In genomic region chr11:114205192-114205591, GRCm38 (mm10) we compare ENCODE assay signal across 10 mouse cellular contexts.
DNase-seq lines count a peak whose midpoint lies in the region; ATAC-seq and TF ChIP-seq lines count a peak whose summit lies in the region.
"Had no signal": no experiment of that assay in that cellular context is flagged by ENCODE, and none has a peak within 500 bp of the region (broad histone marks: within the 10 kb centered on the region; RNA-seq: fewer than 3 reads in every experiment).

No protein-coding gene starts in this region.

- WGBS in cerebellum, adult 2 months = 50% methylated on average over 2 of the region's 2 CpGs
- 42% methylated on average over 2 of the region's 2 CpGs for WGBS in neural tube, embryonic 11.5 days

- no peaks in the 10 kb centered on the region for H3K4me1 ChIP-seq in cerebellum, adult 2 months (ENCODE audit: control insufficient read depth, insufficient read depth, low read length)
- no peaks in the 10 kb centered on the region for H3K4me1 ChIP-seq in neural tube, embryonic 11.5 days (ENCODE audit: control insufficient read depth, insufficient read depth, low read length)
- H3K4me1 ChIP-seq: embryonic facial prominence, embryonic 12.5 days; liver, embryonic 13.5 days had no signal

- intact Hi-C loops in heart, postnatal 25 days (cut with DNase I) = loop anchor here (10.0 kb wide), 1 partner anchor 430 kb away; no protein-coding TSS in a partner anchor

- H3K27me3 ChIP-seq in cerebellum, adult 2 months (ENCODE audit: control insufficient read depth, insufficient read depth, low read length) = no peaks in the 10 kb centered on the region; the same call in 1 of the 2 replicates
- no peaks in the 10 kb centered on the region for H3K27me3 ChIP-seq in neural tube, embryonic 11.5 days (ENCODE audit: control insufficient read depth, insufficient read depth, low read length)
- H3K27me3 ChIP-seq: embryonic facial prominence, embryonic 12.5 days; liver, embryonic 13.5 days had no signal

- no peak for ATAC-seq in neural tube, embryonic 11.5 days (ENCODE audit: insufficient read depth, low FRiP score, low TSS enrichment)
- ATAC-seq in activated CD4-positive, CD25-positive, alpha-beta regulatory T cell, adult 4 months = no peak

- no peak overlapping the region for H3K4me3 ChIP-seq in cerebellum, adult 2 months (replicated peaks; ENCODE audit: insufficient read depth, low read depth, low read length)
- H3K4me3 ChIP-seq in neural tube, embryonic 11.5 days (ENCODE audit: low read depth, low read length) = no peak overlapping the region
- H3K4me3 ChIP-seq: embryonic facial prominence, embryonic 12.5 days; liver, embryonic 13.5 days had no signal

- TF ChIP-seq POLR2A in cerebellum, adult 2 months (IDR thresholded peaks at IDR 0.05; ENCODE audit: borderline replicate concordance, insufficient read depth, low read length) = no peak

- no peak overlapping the region for H3K4me2 ChIP-seq in neural tube, embryonic 11.5 days (ENCODE audit: low read depth)
- H3K4me2 ChIP-seq: embryonic facial prominence, embryonic 12.5 days; liver, embryonic 13.5 days had no signal

- H3K36me3 ChIP-seq in neural tube, embryonic 11.5 days (ENCODE audit: control insufficient read depth, insufficient read depth, low read length) = no peaks in the 10 kb centered on the region
- H3K36me3 ChIP-seq: embryonic facial prominence, embryonic 12.5 days; liver, embryonic 13.5 days had no signal

- H3K9me3 ChIP-seq in neural tube, embryonic 11.5 days (ENCODE audit: control insufficient read depth, low read length) = no peaks in the 10 kb centered on the region
- H3K9me3 ChIP-seq: embryonic facial prominence, embryonic 12.5 days; liver, embryonic 13.5 days had no signal

- DNase-seq in heart, adult 18-20 months = peak; percentile 36 to 68
- DNase-seq in heart, postnatal 25 days (ENCODE audit: low spot score) = no peak
- peak; percentile 50 to 54 for DNase-seq in right cerebral cortex, adult 2 months (ENCODE audit: low spot score in 2 of 2)
- DNase-seq in right cerebral cortex, postnatal 25 days = no peak
- peak; percentile 44 to 57 for DNase-seq in cerebellum, adult 2 months
- DNase-seq in induced T-regulatory cell, adult 2 months (ENCODE audit: low read depth) = peak; percentile 76
- peak; percentile 64 for DNase-seq in neural tube, embryonic 11.5 days (ENCODE audit: low spot score)
- DNase-seq: liver, embryonic 13.5 days had no signal

- TF ChIP-seq CTCF in cerebellum, adult 2 months (IDR thresholded peaks at IDR 0.05; ENCODE audit: borderline replicate concordance, insufficient read depth, low read depth, low read length) = peak; percentile 66

- no peak overlapping the region for H3K27ac ChIP-seq in cerebellum, adult 2 months (ENCODE audit: insufficient read depth, low read length)
- H3K27ac ChIP-seq in neural tube, embryonic 11.5 days (ENCODE audit: low read depth, low read length) = no peak overlapping the region
- H3K27ac ChIP-seq: embryonic facial prominence, embryonic 12.5 days; liver, embryonic 13.5 days had no signal

- no peak overlapping the region for H3K9ac ChIP-seq in neural tube, embryonic 11.5 days (ENCODE audit: low read length)
- H3K9ac ChIP-seq: embryonic facial prominence, embryonic 12.5 days; liver, embryonic 13.5 days had no signal

Comparison
In these comparisons a context has a peak if more than half of its experiments do, and no peak if none do; other contexts are left out.
1. DNase-seq: peak in heart, adult 18-20 months (2 of 2), right cerebral cortex, adult 2 months (2 of 2), cerebellum, adult 2 months (2 of 2), induced T-regulatory cell, adult 2 months (single experiment) and neural tube, embryonic 11.5 days (single experiment); none in heart, postnatal 25 days (single experiment) and right cerebral cortex, postnatal 25 days (single experiment).